Mouse (Mus musculus) left cerebral cortex, adult 2 months (tissue): ENCODE results near the gene Mbd4. TPM values are rescaled to one million over a fixed set of nuclear protein-coding genes. Genes with fewer than 3 reads are reported as not detected.
A peak's percentile ranks its signal among the peaks of the same experiment; 100 is the strongest.

ENCODE experiments used
- DNase-seq, 2 experiments: peaks; one replicate each; pipeline ENCODE4 v3.0.0; 2021 to 2022; ENCODE audit warnings: low spot score in 2 of 2, mixed read lengths in 1 of 2; ENCODE audit errors: extremely low spot score in 1 of 2
- H3K27ac ChIP-seq: fragments of 200-600 bp; 2 replicates; pipeline ENCODE4 v1.8.1; 2022
- H3K4me3 ChIP-seq: fragments of 200-600 bp; 2 replicates; pipeline ENCODE4 v1.8.1; 2022
- CTCF ChIP-seq: fragments of 200-600 bp; IDR thresholded peaks from 2 replicates; pipeline ENCODE4 v1.8.1; 2022; ENCODE audit warnings: antibody characterized with exemption, mild to moderate bottlenecking, moderate library complexity
- intact Hi-C: fragments of 180-260 bp; cut with DNase I; formaldehyde crosslinking; loops from one replicate; pipeline ENCODE4 v1.15.1; 2025
- long read RNA-seq, 2 experiments: library from polyadenylated mRNA; stranded (forward); transcript quantifications; one replicate each; pipeline ENCODE4 v2.0.0; 2021; ENCODE audit warnings: borderline mapping rate in 2 of 2
- total RNA-seq, 2 experiments: library from RNA; stranded (reverse); gene quantifications; 2 replicates each; pipeline ENCODE4 v1.2.3; 2021

Mbd4 gene
- total RNA-seq = 1 to 10 TPM; 8.5 TPM
- long read RNA-seq, experiment 1, partial matches to known transcripts = 2 of 15 reads
- long read RNA-seq, experiment 1, other reads (novel, unspliced or antisense) = 9 of 15 reads
- long read RNA-seq, experiment 2, partial matches to known transcripts = 3 of 11 reads
- long read RNA-seq, experiment 2, other reads (novel, unspliced or antisense) = 6 of 11 reads

- peak; percentile 97 to 99 for DNase-seq
- peak; percentile 46 for TF ChIP-seq CTCF
- Histone ChIP-seq H3K27ac (peak within 1 kb of the TSS; percentile 86), H3K4me3 (peak within 1 kb of the TSS; percentile 56)
- intact Hi-C loops = loop anchor here (2.0 to 5.0 kb wide), 2 partner anchors 38 to 139 kb away; no protein-coding TSS in a partner anchor
Observed at GRCm38 (mm10) chr6:115853091-115853813, at the start of gene Mbd4, which contains the start of gene Ift122. Gene Mbd4 (minus strand): TSS chr6:115853371. Gene Ift122 (plus strand): TSS chr6:115853470.

GRCm38 (mm10) chr6:115902545-115902944 lies 49.4 kb upstream of the Mbd4 start:
- peak overlapping the region; percentile 89 for H3K27ac ChIP-seq
- TF ChIP-seq CTCF = no peak
- DNase-seq = no peak
- intact Hi-C loops = loop anchor here (5.0 kb wide), 1 partner anchor 225 kb away; no protein-coding TSS in a partner anchor
- no peak overlapping the region for H3K4me3 ChIP-seq

- Histone ChIP-seq H3K27ac (peak overlapping the region; percentile 89), H3K4me3 (no peak overlapping the region)
- DNase-seq = no peak
- no peak for TF ChIP-seq CTCF
- intact Hi-C loops = loop anchor here (1.0 to 5.0 kb wide), 3 partner anchors 95 to 226 kb away; no protein-coding TSS in a partner anchor
Observed at GRCm38 (mm10) chr6:115901489-115901931, 48.3 kb upstream of the Mbd4 start.

GRCm38 (mm10) chr6:115901062-115901461 lies 47.9 kb upstream of the Mbd4 start:
- intact Hi-C loops = loop anchor here (1.0 to 5.0 kb wide), 3 partner anchors 96 to 226 kb away; no protein-coding TSS in a partner anchor
- Histone ChIP-seq H3K27ac (peak overlapping the region; percentile 89), H3K4me3 (no peak overlapping the region)
- DNase-seq = peak; percentile 75 to 82
- peak; percentile 93 for TF ChIP-seq CTCF

GRCm38 (mm10) chr6:115897926-115898520 lies 44.9 kb upstream of the Mbd4 start:
- H3K4me3 ChIP-seq = no peak overlapping the region
- no peak overlapping the region for H3K27ac ChIP-seq
- intact Hi-C loops = loop anchor here (5.0 kb wide), 1 partner anchor 239 kb away; no protein-coding TSS in a partner anchor
- DNase-seq = no peak
- TF ChIP-seq CTCF = no peak

GRCm38 (mm10) chr6:115897117-115897516 lies 43.9 kb upstream of the Mbd4 start:
- intact Hi-C loops = loop anchor here (5.0 kb wide), 1 partner anchor 240 kb away; no protein-coding TSS in a partner anchor
- Histone ChIP-seq H3K4me3 (no peak overlapping the region), H3K27ac (no peak overlapping the region)
- DNase-seq = no peak
- no peak for TF ChIP-seq CTCF

GRCm38 (mm10) chr6:115896346-115896745 lies 43.2 kb upstream of the Mbd4 start:
- Histone ChIP-seq H3K4me3 (no peak overlapping the region), H3K27ac (no peak overlapping the region)
- intact Hi-C loops = loop anchor here (5.0 kb wide), 1 partner anchor 241 kb away; no protein-coding TSS in a partner anchor
- no peak for DNase-seq
- no peak for TF ChIP-seq CTCF

GRCm38 (mm10) chr6:115892363-115892762 lies 39.2 kb upstream of the Mbd4 start:
- TF ChIP-seq CTCF = no peak
- DNase-seq = no peak
- Histone ChIP-seq H3K27ac (peak overlapping the region; percentile 80), H3K4me3 (no peak overlapping the region)
- intact Hi-C loops = no loop called here

- H3K4me3 ChIP-seq = no peak overlapping the region
- DNase-seq = peak; percentile 74 to 83
- no peak for TF ChIP-seq CTCF
- intact Hi-C loops = loop anchor here (1.0 to 2.0 kb wide), 2 partner anchors 23 to 39 kb away; partner anchors contain the start of genes Ift122 and Mbd4
- H3K27ac ChIP-seq = peak overlapping the region; percentile 80
Observed at GRCm38 (mm10) chr6:115891497-115892061, 38.4 kb upstream of the Mbd4 start.

GRCm38 (mm10) chr6:115891061-115891460 lies 37.9 kb upstream of the Mbd4 start:
- intact Hi-C loops = loop anchor here (1.0 to 2.0 kb wide), 2 partner anchors 23 to 38 kb away; partner anchors contain the start of genes Ift122 and Mbd4
- DNase-seq = no peak
- peak overlapping the region; percentile 80 for H3K27ac ChIP-seq
- H3K4me3 ChIP-seq = no peak overlapping the region
- TF ChIP-seq CTCF = no peak

- DNase-seq = no peak
- Histone ChIP-seq H3K4me3 (no peak overlapping the region), H3K27ac (peak overlapping the region; percentile 80)
- TF ChIP-seq CTCF = no peak
- intact Hi-C loops = loop anchor here (2.0 kb wide), 1 partner anchor 38 kb away; the partner anchor contains the start of genes Ift122 and Mbd4
Observed at GRCm38 (mm10) chr6:115890601-115891000, 37.4 kb upstream of the Mbd4 start.
